Mouse (Mus musculus) kidney, adult 2 months (tissue): ENCODE data around the gene Gm13275.
"Not testable (repeated sequence)": the region's sequence is repeated elsewhere in the genome, so short reads cannot be mapped to it uniquely, and the experiment has no call there.

ENCODE experiments used
- CTCF ChIP-seq: fragments of 200-500 bp; conservative IDR thresholded peaks from 2 replicates; pipeline ENCODE4 v1.5.1; 2011; ENCODE audit warnings: low read depth, mild to moderate bottlenecking, control low read depth, low read length, moderate library complexity, mixed read lengths; ENCODE audit not compliant: insufficient read depth, insufficient read length
- POLR2A ChIP-seq: fragments of 200-500 bp; IDR thresholded peaks from one replicate; pipeline ENCODE4 v1.6.1; 2011; ENCODE audit warnings: low read depth, low read length, control low read depth

DNA sequence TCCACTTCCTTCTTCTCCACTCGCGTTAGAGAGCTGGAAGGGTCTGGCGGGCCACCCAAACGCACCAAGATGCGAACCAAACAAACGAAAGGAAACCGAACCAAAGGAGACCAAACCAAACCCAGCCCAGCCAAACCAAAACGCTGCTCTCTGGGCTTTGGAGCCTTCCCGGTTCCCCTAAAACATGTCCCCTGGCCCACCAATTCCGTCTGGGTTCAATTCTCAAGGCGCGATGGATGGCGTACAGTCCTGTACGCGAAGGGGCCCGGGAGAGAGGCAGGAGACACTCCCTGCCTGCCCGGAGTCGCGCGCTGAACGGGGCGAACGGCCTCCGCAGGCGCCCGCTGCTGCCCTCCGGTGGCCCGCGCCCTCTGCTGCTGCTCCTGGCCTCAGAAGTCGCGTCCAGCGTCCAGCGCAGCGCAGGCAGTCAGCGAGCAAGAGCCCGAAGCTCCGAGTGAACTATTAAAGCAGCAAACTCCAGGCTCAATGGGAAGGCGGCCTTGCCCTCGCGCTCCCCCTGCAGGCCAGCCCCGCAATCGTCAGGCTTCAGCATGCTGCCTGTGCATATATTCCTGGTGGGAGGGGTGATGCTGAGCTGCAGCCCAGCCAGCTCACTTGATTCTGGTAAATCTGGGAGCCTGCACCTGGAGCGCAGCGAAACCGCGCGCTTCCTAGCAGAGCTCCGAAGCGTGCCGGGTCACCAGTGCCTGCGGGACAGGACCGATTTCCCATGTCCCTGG, at the start of gene Gm13275:
- TF ChIP-seq CTCF, POLR2A: not testable (repeated sequence)
